Comparison of ENCODE assay signal across 15 mouse cellular contexts in genomic region chr6:127434648-127434984, GRCm38 (mm10). TPM values are rescaled to one million over a fixed set of nuclear protein-coding genes. Genes with fewer than 3 reads are reported as not detected.
DNase-seq lines count a peak whose midpoint lies in the region.
"Had no signal": no experiment of that assay in that cellular context is flagged by ENCODE, and none has a peak within 500 bp of the region (broad histone marks: within the 10 kb centered on the region; RNA-seq: fewer than 3 reads in every experiment).

No protein-coding gene starts in this region.

- peak; percentile 80 for DNase-seq in adipocyte (ENCODE audit: low spot score)
- peak; percentile 87 for DNase-seq in gonadal fat pad, adult 2 months (ENCODE audit: low read depth)
- DNase-seq in spleen, postnatal 4 days (ENCODE audit: low spot score in 2 of 2): no peak
- DNase-seq in lung, postnatal 14 days: no peak
- DNase-seq: adrenal gland, adult 2 months; adrenal gland, adult 8-10 months; adrenal gland, postnatal 10 days; adrenal gland, postnatal 14 days; adrenal gland, postnatal 25 days; adrenal gland, postnatal 36 days; B cell, adult 2 months; cerebellum, adult 11 months; cerebellum, adult 11-12 months; cerebellum, adult 18-20 months; cerebellum, adult 2 months had no signal

RNA-seq across cellular contexts. Expression of gene Parp11, which starts 12.0 kb away (rescaled TPM):
- 13.3 and 14.4 TPM in 2 replicates for polyA plus RNA-seq in gonadal fat pad, adult 2 months (2012; rRNA removed)

Comparison
In these comparisons a context has a peak if more than half of its experiments do, and no peak if none do; other contexts are left out.
1. DNase-seq: peak in adipocyte (single experiment) and gonadal fat pad, adult 2 months (single experiment); none in spleen, postnatal 4 days (0 of 2) and lung, postnatal 14 days (single experiment).